Mouse (Mus musculus) CH12F3 (cell line): Measurements from ENCODE around the gene Tenm4.

Experiments
- in situ Hi-C: fragments of 300-500 bp; cut with MboI; formaldehyde crosslinking; loops from 2 replicates; pipeline ENCODE4 v1.14.3; 2020; ENCODE audit warnings: low sequenced_read_pairs

The Tenm4 gene

DNA sequence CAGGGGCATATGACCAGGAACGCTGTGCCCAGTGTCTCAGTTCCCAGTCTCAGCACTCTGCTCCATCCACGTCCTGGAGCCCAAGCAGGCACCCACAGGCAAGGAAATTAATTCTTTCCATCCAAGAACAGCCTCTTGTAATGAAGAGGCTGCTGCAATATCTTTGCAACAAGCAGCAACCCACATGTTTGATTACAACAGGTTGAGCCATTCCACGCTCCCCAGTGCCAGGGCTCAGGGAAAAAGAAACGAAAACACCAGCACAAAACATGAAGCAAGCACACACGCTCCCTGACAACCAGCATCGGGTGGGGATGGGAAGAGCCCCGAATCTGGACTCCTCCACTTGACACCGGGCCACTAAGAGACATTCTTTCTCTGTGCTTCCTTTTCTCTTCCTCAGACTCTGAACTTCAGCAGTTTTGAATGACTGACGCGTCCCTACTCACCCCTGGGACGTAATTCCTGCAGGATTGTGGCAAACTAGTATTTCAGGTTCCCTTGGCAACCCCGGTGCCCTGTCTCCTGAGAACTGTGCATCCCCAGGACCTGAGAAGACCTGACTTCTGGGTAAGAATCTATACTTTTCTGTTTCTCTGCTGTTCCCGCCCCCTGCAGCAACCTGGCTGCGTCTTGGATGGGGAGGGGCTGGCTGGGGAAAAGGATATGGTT, at the start of gene Tenm4:
Tenm4 (plus strand) TSS at position 323 of the 672 bp plus-strand sequence.
- in situ Hi-C loops = loop anchor here (25.0 kb wide), 1 partner anchor 741 kb away; no protein-coding TSS in a partner anchor

DNA sequence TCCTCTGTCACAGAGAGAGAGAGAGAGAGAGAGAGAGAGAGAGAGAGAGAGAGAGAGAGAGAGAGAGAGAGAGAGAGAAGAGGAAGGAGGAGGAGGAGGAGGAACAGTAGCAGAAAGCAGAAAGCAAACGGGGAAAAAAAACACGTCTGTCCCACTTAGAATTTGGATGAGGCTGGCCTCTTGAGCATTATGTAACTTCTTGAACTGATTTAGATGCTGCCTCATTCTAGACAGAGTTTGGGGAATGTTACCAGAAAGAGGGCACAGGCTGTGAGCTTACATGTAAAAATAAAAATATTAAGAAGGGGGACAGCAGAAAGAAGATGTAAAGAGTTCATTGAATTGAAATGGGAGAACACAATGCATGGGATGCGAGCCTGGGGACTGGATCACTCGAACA, 40.3 kb upstream of the Tenm4 start:
- in situ Hi-C loops = no loop called here

DNA sequence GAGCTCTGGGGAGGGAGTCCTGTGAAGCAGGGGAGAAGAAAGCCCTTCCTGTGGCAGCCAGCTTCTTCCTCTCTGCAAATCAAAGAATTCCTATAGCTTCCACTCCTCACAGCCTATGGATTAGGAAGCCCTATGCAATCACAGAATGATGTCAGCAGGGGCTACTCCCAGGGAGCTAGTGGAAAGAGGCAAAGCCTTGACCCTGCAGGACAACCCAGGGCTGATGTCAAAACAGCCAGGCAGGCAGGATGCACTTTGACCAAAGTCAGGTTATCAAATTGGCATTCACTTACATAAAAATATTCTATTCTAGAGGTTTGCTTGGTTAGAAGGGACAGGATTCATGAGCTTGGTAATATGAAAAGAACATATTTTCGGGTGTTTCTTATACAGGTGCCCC, 39.9 kb upstream of the Tenm4 start:
- in situ Hi-C loops = no loop called here

DNA sequence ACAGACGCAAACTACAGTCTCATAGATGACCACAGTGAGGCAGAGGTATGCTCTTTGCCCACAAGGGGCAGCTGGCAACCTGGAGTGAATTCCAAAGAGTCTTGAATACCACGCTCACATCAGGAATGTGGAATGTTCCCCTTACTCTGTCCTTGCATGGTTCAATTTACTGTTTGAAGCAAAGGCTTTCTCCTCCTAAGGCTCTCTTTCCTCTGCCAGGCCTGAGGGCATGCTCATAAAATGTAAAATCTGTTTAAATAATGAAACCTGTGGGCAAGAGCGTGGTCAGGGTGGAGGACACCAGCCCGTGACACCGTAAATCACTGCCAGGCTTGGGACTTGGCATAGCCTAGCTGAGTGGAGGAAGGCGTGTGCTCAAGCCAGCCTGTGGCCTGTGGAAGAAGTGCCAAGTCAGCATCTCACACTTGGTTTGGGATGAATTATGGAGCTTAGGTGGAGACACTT, 34.5 kb upstream of the Tenm4 start:
- in situ Hi-C loops = no loop called here

DNA sequence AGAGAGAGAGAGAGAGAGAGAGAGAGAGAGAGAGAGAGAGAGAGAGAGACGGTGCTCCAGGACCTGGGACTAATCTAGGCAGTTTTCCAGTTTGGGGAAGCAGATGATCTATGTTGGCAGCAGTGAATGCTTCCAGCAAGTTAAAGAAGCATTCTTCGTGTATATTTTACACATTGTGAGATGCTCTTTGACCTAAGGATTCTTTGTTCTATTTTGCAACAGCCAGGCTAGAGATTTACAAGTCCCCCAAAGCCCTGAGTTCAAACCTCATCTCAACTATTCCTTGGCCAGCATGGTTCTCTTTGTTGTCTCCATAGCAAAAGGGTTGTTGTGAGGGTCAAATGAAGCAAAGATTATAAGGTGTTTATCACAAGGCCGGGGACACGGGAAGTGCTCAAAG, 29.2 kb upstream of the Tenm4 start:
- in situ Hi-C loops = no loop called here

DNA sequence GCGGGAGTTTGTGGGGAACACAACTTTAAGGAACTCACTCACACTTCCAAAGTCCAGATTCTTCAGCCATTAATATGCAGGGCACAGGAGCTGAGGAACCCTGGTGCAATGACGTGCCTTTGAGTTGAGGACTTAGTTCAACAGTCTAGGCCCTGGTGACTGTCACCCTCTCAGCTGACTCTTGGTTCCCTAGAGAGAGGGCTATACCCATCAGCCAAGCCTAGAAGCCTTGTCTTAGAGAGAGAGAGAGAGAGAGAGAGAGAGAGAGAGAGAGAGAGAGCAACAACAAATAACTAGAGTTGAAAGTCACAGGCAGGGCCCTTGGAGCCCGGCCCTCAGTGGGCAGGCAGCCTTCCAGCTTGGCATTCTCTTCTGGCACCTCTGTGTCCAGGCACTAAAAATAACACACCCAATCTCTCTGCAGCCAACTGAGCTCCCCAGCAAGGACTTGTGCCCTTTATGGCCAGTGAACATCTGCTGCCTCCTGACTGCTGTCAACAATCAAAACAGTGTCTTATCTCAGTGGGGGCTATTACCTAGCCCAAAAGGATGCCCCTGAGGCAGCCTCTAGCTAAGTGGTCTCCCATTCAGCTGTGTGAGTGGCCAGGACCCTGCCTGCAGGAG, 28.0 kb upstream of the Tenm4 start:
- in situ Hi-C loops = no loop called here

- in situ Hi-C loops = no loop called here
Measured at GRCm38 (mm10) chr7:96147436-96147835, 23.6 kb upstream of the Tenm4 start.

DNA sequence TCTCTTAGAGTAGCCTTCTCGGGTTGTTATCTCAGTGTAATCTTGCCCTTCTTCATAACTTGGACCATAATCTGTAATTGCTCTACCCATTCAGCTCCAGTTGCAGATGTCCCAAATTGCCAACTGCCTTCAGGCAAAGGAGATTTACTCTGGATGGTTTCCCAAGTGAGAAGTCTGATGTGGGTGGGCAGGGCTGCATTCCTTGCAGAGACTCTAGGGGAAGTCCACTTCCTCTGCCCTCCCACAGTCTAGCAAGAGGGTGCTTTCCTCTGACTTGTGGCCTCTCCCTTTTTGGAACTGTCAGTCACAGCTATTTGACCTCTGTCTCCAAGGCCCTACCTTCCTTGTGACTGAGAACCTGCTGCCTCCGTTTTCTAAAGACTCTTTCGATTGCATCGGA, 22.9 kb upstream of the Tenm4 start:
- in situ Hi-C loops = no loop called here

GRCm38 (mm10) chr7:96151277-96151676, 19.8 kb upstream of the Tenm4 start:
- in situ Hi-C loops = loop anchor here (25.0 kb wide), 1 partner anchor 761 kb away; no protein-coding TSS in a partner anchor

GRCm38 (mm10) chr7:96151961-96152360, 19.1 kb upstream of the Tenm4 start:
- in situ Hi-C loops = loop anchor here (25.0 kb wide), 1 partner anchor 760 kb away; no protein-coding TSS in a partner anchor

DNA sequence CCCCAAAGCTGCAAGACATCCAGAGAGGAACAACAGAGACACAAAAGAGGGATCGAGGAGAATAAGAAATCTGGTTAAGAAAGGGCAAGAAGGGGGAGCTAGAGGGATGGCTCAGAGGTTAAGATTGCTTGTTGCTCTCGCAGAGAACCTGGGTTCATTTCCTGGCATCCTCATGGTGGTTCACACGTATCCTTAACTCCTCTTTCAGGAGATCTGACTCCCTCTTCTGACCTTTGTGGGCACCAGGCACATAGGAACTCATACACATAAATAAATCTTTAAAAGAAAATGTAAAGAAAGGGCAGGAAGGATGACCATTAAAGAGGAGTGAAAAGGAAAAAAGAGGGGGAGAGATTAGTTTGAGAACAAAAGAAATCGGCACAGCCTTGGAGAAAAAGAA, 18.6 kb upstream of the Tenm4 start:
- in situ Hi-C loops = loop anchor here (25.0 kb wide), 1 partner anchor 760 kb away; no protein-coding TSS in a partner anchor

- in situ Hi-C loops = loop anchor here (25.0 kb wide), 1 partner anchor 759 kb away; no protein-coding TSS in a partner anchor
Measured at GRCm38 (mm10) chr7:96152924-96153359, 18.1 kb upstream of the Tenm4 start.

DNA sequence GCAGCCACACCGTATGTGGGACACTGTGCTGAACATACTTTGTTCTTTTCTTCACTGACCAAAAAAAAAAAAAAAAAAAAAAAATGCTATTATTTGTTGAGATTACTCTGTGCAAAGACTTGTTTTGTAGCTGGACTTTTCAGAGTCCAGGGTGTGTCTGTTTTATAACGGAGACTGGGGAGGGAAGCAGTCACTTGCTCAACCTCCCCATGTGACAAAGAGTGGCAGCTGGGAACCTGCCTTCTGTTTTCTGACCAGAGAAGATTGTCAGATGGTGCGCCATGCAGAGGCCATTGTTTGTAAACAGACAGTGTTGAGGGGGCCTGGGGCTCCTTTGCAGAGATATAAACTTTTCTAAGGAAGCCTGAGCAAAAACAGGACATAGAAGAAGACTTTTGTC, 17.0 kb upstream of the Tenm4 start:
- in situ Hi-C loops = loop anchor here (25.0 kb wide), 1 partner anchor 758 kb away; no protein-coding TSS in a partner anchor

DNA sequence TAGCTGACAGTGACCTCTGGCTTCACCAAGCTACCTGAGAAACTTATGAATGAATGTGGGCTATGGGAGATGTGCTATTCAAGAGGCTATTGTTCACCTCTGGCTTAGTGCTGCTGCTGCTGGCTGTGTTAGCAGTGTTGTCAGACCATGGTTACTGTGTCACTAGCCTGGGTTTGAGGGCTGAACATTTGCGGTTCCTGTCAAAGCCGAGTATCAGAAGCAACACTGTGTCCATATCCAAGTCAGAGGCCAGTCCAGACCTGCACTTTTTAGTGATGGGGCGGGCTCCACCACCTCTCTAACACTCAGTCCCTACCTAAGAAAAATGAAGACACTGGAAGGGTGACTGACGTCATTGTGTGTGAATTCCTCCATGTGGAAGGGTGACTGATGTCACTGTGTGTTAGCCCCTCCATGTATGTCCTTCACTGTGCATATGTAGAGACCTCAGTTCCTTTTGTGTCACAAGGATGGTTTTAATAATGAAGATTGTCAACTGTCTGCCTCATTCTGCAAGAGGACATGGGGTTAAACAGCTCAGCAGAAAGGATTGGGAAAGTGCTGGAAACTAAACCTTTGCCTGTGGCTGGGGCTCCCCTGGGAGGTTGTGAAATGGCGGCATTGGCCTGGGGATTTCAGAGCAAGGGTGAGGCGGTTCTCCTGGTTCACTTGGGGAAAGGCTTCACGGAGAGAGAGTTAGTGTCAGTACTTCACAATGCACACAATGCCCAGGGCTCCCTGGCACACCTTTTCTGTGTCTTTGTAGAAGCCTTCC, 14.4 kb upstream of the Tenm4 start:
- in situ Hi-C loops = loop anchor here (25.0 kb wide), 1 partner anchor 756 kb away; no protein-coding TSS in a partner anchor

DNA sequence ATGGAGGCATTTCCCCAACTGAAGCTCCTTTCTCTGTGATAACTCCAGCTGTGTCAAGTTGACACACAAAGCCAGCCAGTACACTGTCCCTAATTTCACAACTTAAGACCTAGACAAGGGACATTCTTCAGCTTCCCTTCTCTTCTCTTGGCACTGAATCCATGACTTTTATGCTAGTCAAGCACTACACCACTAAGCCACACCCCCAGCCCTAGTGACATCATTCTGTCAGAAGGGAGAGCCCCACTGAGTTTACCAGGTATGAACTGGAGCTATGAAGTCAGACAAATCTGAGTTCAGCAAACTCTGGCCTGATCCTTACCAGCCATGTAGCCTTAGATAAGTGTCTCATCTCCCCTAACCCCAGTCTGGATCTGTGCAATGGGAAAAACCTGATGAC, 6.9 kb upstream of the Tenm4 start:
- in situ Hi-C loops = loop anchor here (25.0 kb wide), 1 partner anchor 748 kb away; no protein-coding TSS in a partner anchor

GRCm38 (mm10) chr7:96168921-96169320, 2.1 kb upstream of the Tenm4 start:
- in situ Hi-C loops = loop anchor here (25.0 kb wide), 1 partner anchor 743 kb away; no protein-coding TSS in a partner anchor

GRCm38 (mm10) chr7:96171596-96172563, 834 bp downstream of the Tenm4 start:
- in situ Hi-C loops = loop anchor here (25.0 kb wide), 1 partner anchor 740 kb away; no protein-coding TSS in a partner anchor

GRCm38 (mm10) chr7:96176781-96177180, 5.7 kb downstream of the Tenm4 start:
- in situ Hi-C loops = no loop called here

DNA sequence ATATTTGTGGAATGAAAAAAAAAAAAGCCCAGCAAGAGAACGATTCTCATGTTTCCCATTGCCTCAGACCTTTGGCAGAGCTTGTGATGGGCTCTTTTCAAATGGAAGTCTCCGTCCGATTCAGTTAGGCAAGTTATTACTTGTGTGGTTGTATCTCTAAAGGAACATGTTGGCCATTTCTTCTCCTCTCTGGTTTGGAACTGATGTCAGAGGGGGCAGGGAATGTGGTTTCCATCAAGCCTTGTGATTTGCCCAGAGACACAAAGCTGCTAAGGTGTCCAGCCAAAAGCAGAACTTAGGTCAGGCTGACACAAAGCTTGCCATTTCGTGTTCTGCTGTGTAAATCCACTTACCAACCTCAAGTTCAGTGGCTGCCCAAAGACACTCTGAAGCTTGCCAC, 10.7 kb downstream of the Tenm4 start:
- in situ Hi-C loops = no loop called here

- in situ Hi-C loops = no loop called here
Measured at GRCm38 (mm10) chr7:96183195-96183594, 12.1 kb downstream of the Tenm4 start.
